ENCODE assay signal across 8 mouse cellular contexts in the genomic region with DNA sequence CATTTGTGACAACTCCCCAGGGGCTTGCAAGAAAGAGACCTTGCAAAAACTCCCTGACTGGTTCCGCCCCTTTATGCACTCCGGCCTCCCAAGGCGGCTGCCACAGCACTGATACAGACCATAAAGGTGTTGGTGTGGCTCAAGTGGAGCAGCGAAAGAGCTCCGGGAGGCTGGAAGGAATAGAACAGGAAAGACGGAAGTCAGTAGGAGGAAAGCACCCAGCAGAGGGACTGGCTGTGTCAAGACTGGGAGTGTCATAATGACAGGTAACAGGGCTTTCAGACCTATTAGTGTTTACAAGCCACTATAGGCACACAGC. TPM values are rescaled to one million over a fixed set of nuclear protein-coding genes. Genes with fewer than 3 reads are reported as not detected.
DNase-seq lines count a peak whose midpoint lies in the region; ATAC-seq lines count a peak whose summit lies in the region.

No protein-coding gene starts in this region.

- no peak overlapping the region for H3K9ac ChIP-seq in kidney, embryonic 14.5 days (ENCODE audit: low read depth, low read length)
- peak overlapping the region; percentile 51 for H3K9ac ChIP-seq in intestine, embryonic 16.5 days (ENCODE audit: low read depth, low read length)
- no peak overlapping the region for H3K9ac ChIP-seq in midbrain, embryonic 15.5 days

- 3% methylated on average over 6 of the region's 6 CpGs for WGBS in kidney, embryonic 14.5 days
- WGBS in embryonic facial prominence, embryonic 10.5 days = 11% methylated on average over 6 of the region's 6 CpGs
- WGBS in intestine, embryonic 16.5 days = 4% methylated on average over 6 of the region's 6 CpGs
- 15% methylated on average over 6 of the region's 6 CpGs for WGBS in midbrain, embryonic 15.5 days

- DNase-seq in kidney, adult 18-20 months = no peak
- no peak for DNase-seq in embryonic facial prominence, embryonic 10.5 days (ENCODE audit: low spot score)
- DNase-seq in c-Kit-positive CD71-positive TER-119-positive erythroid progenitor cells, embryonic 14.5 days (ENCODE audit: low spot score) = no peak
- no peak for DNase-seq in MN1 (ENCODE audit: low spot score)
- no peak for DNase-seq in layer of hippocampus, adult 11-12 months (ENCODE audit: low spot score)

- H3K36me3 ChIP-seq in kidney, embryonic 14.5 days (ENCODE audit: control insufficient read depth, insufficient read depth, low read length) = no peaks in the 10 kb centered on the region; the same call in 1 of the 2 replicates
- peaks cover 13% of the 10 kb centered on the region for H3K36me3 ChIP-seq in embryonic facial prominence, embryonic 10.5 days (replicated peaks)
- H3K36me3 ChIP-seq in intestine, embryonic 16.5 days (ENCODE audit: control insufficient read depth, insufficient read depth, low read length) = no peaks in the 10 kb centered on the region
- no peaks in the 10 kb centered on the region for H3K36me3 ChIP-seq in midbrain, embryonic 15.5 days (replicated peaks)

- H3K27me3 ChIP-seq in kidney, embryonic 14.5 days (ENCODE audit: control insufficient read depth, insufficient read depth, low read length) = peaks cover 42% of the 10 kb centered on the region
- peaks cover 66% of the 10 kb centered on the region for H3K27me3 ChIP-seq in embryonic facial prominence, embryonic 10.5 days (replicated peaks; ENCODE audit: low read depth, poor library complexity, severe bottlenecking)
- peaks cover 21% of the 10 kb centered on the region for H3K27me3 ChIP-seq in intestine, embryonic 16.5 days (replicated peaks; ENCODE audit: control insufficient read depth, insufficient read depth, low read length)
- peaks cover 42% of the 10 kb centered on the region for H3K27me3 ChIP-seq in midbrain, embryonic 15.5 days (replicated peaks)

- ATAC-seq in kidney, embryonic 14.5 days (ENCODE audit: low FRiP score, low TSS enrichment) = no peak; the same call in 1 of the 2 replicates
- ATAC-seq in intestine, embryonic 16.5 days = peak; percentile 83
- ATAC-seq in midbrain, embryonic 15.5 days (replicated peaks) = no peak

- no peaks in the 10 kb centered on the region for H3K4me1 ChIP-seq in kidney, embryonic 14.5 days (ENCODE audit: control insufficient read depth, insufficient read depth, low read length)
- peaks cover 17% of the 10 kb centered on the region for H3K4me1 ChIP-seq in embryonic facial prominence, embryonic 10.5 days
- H3K4me1 ChIP-seq in intestine, embryonic 16.5 days (ENCODE audit: control insufficient read depth, insufficient read depth, low read length) = peaks cover 11% of the 10 kb centered on the region
- H3K4me1 ChIP-seq in midbrain, embryonic 15.5 days = peaks cover 15% of the 10 kb centered on the region

- peak overlapping the region; percentile 88 for H3K4me2 ChIP-seq in kidney, embryonic 14.5 days (replicated peaks; ENCODE audit: low read depth, low read length)
- H3K4me2 ChIP-seq in intestine, embryonic 16.5 days (ENCODE audit: low read depth, low read length) = peak overlapping the region; percentile 94
- peak overlapping the region; percentile 61 for H3K4me2 ChIP-seq in midbrain, embryonic 15.5 days

- peak overlapping the region; percentile 53 for H3K4me3 ChIP-seq in kidney, embryonic 14.5 days (ENCODE audit: low read length)
- peak overlapping the region; percentile 66 for H3K4me3 ChIP-seq in embryonic facial prominence, embryonic 10.5 days
- peak overlapping the region; percentile 67 for H3K4me3 ChIP-seq in intestine, embryonic 16.5 days (ENCODE audit: low read length)
- peak overlapping the region; percentile 45 for H3K4me3 ChIP-seq in midbrain, embryonic 15.5 days

- no peak overlapping the region for H3K27ac ChIP-seq in kidney, embryonic 14.5 days (ENCODE audit: low read depth, low read length)
- H3K27ac ChIP-seq in embryonic facial prominence, embryonic 10.5 days (replicated peaks) = no peak overlapping the region
- H3K27ac ChIP-seq in intestine, embryonic 16.5 days (ENCODE audit: low read length) = peak overlapping the region; percentile 43
- no peak overlapping the region for H3K27ac ChIP-seq in midbrain, embryonic 15.5 days

- H3K9me3 ChIP-seq in kidney, embryonic 14.5 days (ENCODE audit: control insufficient read depth, low read length) = no peaks in the 10 kb centered on the region
- H3K9me3 ChIP-seq in embryonic facial prominence, embryonic 10.5 days = no peaks in the 10 kb centered on the region
- no peaks in the 10 kb centered on the region for H3K9me3 ChIP-seq in intestine, embryonic 16.5 days (ENCODE audit: control insufficient read depth, low read length)
- no peaks in the 10 kb centered on the region for H3K9me3 ChIP-seq in midbrain, embryonic 15.5 days

RNA-seq across cellular contexts. Expression of a gene that starts 0.4 kb away (rescaled TPM):
- 0.20 TPM in 1 of 2 replicates, not detected in the other for polyA plus RNA-seq in kidney, embryonic 14.5 days (2014; fragmentation: Nextera tagmentation; extraction: Ambion mirVana)
- polyA plus RNA-seq in embryonic facial prominence, embryonic 10.5 days (2016; fragmentation: Nextera tagmentation; extraction: Ambion mirVana) = 0.14 TPM in 1 of 2 replicates, not detected in the other
- polyA plus RNA-seq in intestine, embryonic 16.5 days (2015; fragmentation: Nextera tagmentation; extraction: Ambion mirVana) = 0.64 and 1.1 TPM in 2 replicates
- polyA plus RNA-seq in midbrain, embryonic 15.5 days (2015; fragmentation: Nextera tagmentation; extraction: Ambion mirVana) = 0.46 TPM in 1 of 2 replicates, not detected in the other

RNA-seq across cellular contexts. Expression of a gene that starts 20.0 kb away (rescaled TPM):
- not detected in 2 replicates for polyA plus RNA-seq in kidney, embryonic 14.5 days (2014; fragmentation: Nextera tagmentation; extraction: Ambion mirVana)
- polyA plus RNA-seq in embryonic facial prominence, embryonic 10.5 days (2016; fragmentation: Nextera tagmentation; extraction: Ambion mirVana) = not detected in 2 replicates
- polyA plus RNA-seq in intestine, embryonic 16.5 days (2015; fragmentation: Nextera tagmentation; extraction: Ambion mirVana) = not detected in 2 replicates
- polyA plus RNA-seq in midbrain, embryonic 15.5 days (2015; fragmentation: Nextera tagmentation; extraction: Ambion mirVana) = 0.26 TPM in 1 of 2 replicates, not detected in the other
